Mouse (Mus musculus) 3134 (cell line): Measurements from ENCODE around the gene Coq7.
A peak's percentile ranks its signal among the peaks of the same experiment; 100 is the strongest.

Source experiments
- DNase-seq: peaks from one replicate; pipeline ENCODE4 v3.0.0-alpha.2; 2011; ENCODE audit warnings: low spot score; ENCODE audit not compliant: insufficient read length; ENCODE audit errors: extremely low read depth

Coq7 gene

GRCm38 (mm10) chr7:118498984-118499783 is 34.0 kb downstream of the Coq7 start:
- DNase-seq, result no peak

GRCm38 (mm10) chr7:118494892-118495579 is 38.1 kb downstream of the Coq7 start:
- DNase-seq, result no peak

GRCm38 (mm10) chr7:118493892-118494291 is 39.3 kb downstream of the Coq7 start:
- DNase-seq, result no peak

GRCm38 (mm10) chr7:118491431-118492147 is 41.6 kb downstream of the Coq7 start, which contains the start of gene Itpripl2:
Itpripl2 (minus strand) TSS chr7:118491975.
- peak; percentile 92 for DNase-seq

- DNase-seq, result peak; percentile 86
These were observed 42.3 kb downstream of the Coq7 start for GRCm38 (mm10) chr7:118490666-118491430.

GRCm38 (mm10) chr7:118489706-118490665 is 43.2 kb downstream of the Coq7 start:
- peak; percentile 75 for DNase-seq

- DNase-seq, result peak; percentile 46
These were observed 45.0 kb downstream of the Coq7 start for GRCm38 (mm10) chr7:118488060-118488664.

GRCm38 (mm10) chr7:118486917-118487316 is 46.2 kb downstream of the Coq7 start:
- DNase-seq, result no peak

GRCm38 (mm10) chr7:118483996-118484395 is 49.2 kb downstream of the Coq7 start:
- DNase-seq, result no peak

- DNase-seq, result no peak
These were observed 51.2 kb downstream of the Coq7 start for GRCm38 (mm10) chr7:118482001-118482400.

GRCm38 (mm10) chr7:118481047-118481810 is 51.9 kb downstream of the Coq7 start:
- DNase-seq, result peak; percentile 48

GRCm38 (mm10) chr7:118480160-118480709 is 52.9 kb downstream of the Coq7 start:
- peak; percentile 46 for DNase-seq

- peak; percentile 44 for DNase-seq
These were observed 54.3 kb downstream of the Coq7 start for GRCm38 (mm10) chr7:118478835-118479312.

- no peak for DNase-seq
These were observed 56.7 kb downstream of the Coq7 start for GRCm38 (mm10) chr7:118476428-118476827.

GRCm38 (mm10) chr7:118475008-118475705 is 58.0 kb downstream of the Coq7 start:
- peak; percentile 70 for DNase-seq

GRCm38 (mm10) chr7:118472886-118473285 is 60.3 kb downstream of the Coq7 start:
- DNase-seq, result no peak

- DNase-seq, result no peak
These were observed 65.1 kb downstream of the Coq7 start for GRCm38 (mm10) chr7:118468060-118468459.
